Mouse (Mus musculus): ENCODE measurements around the gene Olfr196. TPM values are rescaled to one million over a fixed set of nuclear protein-coding genes. Genes with fewer than 3 reads are reported as not detected.

The Olfr196 gene
- not detected in 2 replicates for total RNA-seq (2023)

GRCm38 (mm10) chr16:59170354-59170753 lies at the start of gene Olfr196:
Gene Olfr196, minus strand, starts transcription at chr16:59170454.

GRCm38 (mm10) chr16:59219667-59220066 lies 49.4 kb upstream of the Olfr196 start, which contains the start of gene Olfr199:
Gene Olfr199, minus strand, starts transcription at chr16:59219767.

GRCm38 (mm10) chr16:59203433-59203832 lies 33.2 kb upstream of the Olfr196 start, which contains the start of gene Olfr198:
Gene Olfr198, minus strand, starts transcription at chr16:59203533.

GRCm38 (mm10) chr16:59146746-59147145 lies 23.5 kb downstream of the Olfr196 start, which contains the start of gene Olfr195:
Gene Olfr195, plus strand, starts transcription at chr16:59147046.

DNA sequence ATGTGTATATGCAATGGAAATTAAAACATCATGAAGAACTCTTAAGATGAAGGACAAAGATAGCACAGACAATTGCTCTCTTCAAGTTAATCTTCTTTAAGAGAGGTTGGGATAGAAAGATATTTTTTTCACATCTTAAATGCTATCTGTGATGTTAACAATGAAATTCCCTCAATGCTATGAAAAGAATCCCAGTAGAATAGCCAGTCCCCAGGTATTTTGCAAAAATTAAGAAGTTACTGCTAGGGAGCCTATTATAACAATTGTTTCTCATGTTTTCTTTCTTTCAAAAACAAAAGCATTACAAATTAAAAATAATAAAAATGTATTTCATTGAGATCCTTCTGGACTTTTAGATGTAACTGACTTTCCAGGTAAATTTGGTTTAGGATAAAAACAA lies 49.3 kb downstream of the Olfr196 start, which contains the start of gene Olfr194:
Gene Olfr194, minus strand, starts transcription at position 101 of the 400 bp plus-strand sequence.

Other genes with a start within 250 kb of the Olfr196 start
- not detected in 2 replicates for gene Olfr181, start 241.7 kb downstream of the Olfr196 start, total RNA-seq (2023)
- not detected in 2 replicates for gene Olfr180, start 241.1 kb downstream of the Olfr196 start, total RNA-seq (2023)
- not detected in 2 replicates for gene Olfr183, start 175.1 kb downstream of the Olfr196 start, total RNA-seq (2023)
- not detected in 2 replicates for gene Olfr186, start 140.2 kb downstream of the Olfr196 start, total RNA-seq (2023)
- not detected in 2 replicates for gene Olfr187, start 130.7 kb downstream of the Olfr196 start, total RNA-seq (2023)
- not detected in 2 replicates for gene Olfr190, start 92.4 kb downstream of the Olfr196 start, total RNA-seq (2023)
- gene Olfr191, start 80.6 kb downstream of the Olfr196 start, total RNA-seq (2023) = not detected in 2 replicates
- gene Olfr193, start 58.6 kb downstream of the Olfr196 start, total RNA-seq (2023) = not detected in 2 replicates
- gene Olfr194, start 49.4 kb downstream of the Olfr196 start, total RNA-seq (2023) = not detected in 2 replicates
- gene Olfr195, start 23.4 kb downstream of the Olfr196 start, total RNA-seq (2023) = not detected in 2 replicates
- gene Olfr198, start 33.1 kb upstream of the Olfr196 start, total RNA-seq (2023) = not detected in 2 replicates
- not detected in 2 replicates for gene Olfr199, start 49.3 kb upstream of the Olfr196 start, total RNA-seq (2023)
- gene Olfr201, start 102.2 kb upstream of the Olfr196 start, total RNA-seq (2023) = not detected in 2 replicates
- not detected in 2 replicates for gene Olfr202, start 116.3 kb upstream of the Olfr196 start, total RNA-seq (2023)
- gene Olfr203, start 128.4 kb upstream of the Olfr196 start, total RNA-seq (2023) = not detected in 2 replicates
- gene Olfr204, start 147.8 kb upstream of the Olfr196 start, total RNA-seq (2023) = not detected in 2 replicates
- not detected in 2 replicates for gene Olfr205, start 160.7 kb upstream of the Olfr196 start, total RNA-seq (2023)
- gene Olfr206, start 178.8 kb upstream of the Olfr196 start, total RNA-seq (2023) = not detected in 2 replicates
- gene Olfr209, start 193.5 kb upstream of the Olfr196 start, total RNA-seq (2023) = not detected in 2 replicates
- gene Gabrr3, start 236.9 kb upstream of the Olfr196 start, total RNA-seq (2023) = not detected in 2 replicates

Data from neutrophil, adult 65 days (primary cell).